Mouse (Mus musculus): ENCODE data around the gene Apoe. TPM values are rescaled to one million over a fixed set of nuclear protein-coding genes. Genes with fewer than 3 reads are reported as not detected.

Gene Apoe
- 310 and 317 TPM in 2 replicates for polyA plus RNA-seq (2012; rRNA removed)

GRCm38 (mm10) chr7:19698907-19699826, at the start of gene Apoe:
TSS of gene Apoe (minus strand) at chr7:19699188.

GRCm38 (mm10) chr7:19715239-19716054, 16.5 kb upstream of the Apoe start, which contains the start of gene Tomm40:
TSS of gene Tomm40 (minus strand) at chr7:19715438.

GRCm38 (mm10) chr7:19691873-19692865, 6.8 kb downstream of the Apoe start, which contains the start of gene Apoc1:
TSS of gene Apoc1 (minus strand) at chr7:19692660.

GRCm38 (mm10) chr7:19681202-19681694, 17.7 kb downstream of the Apoe start, which contains the start of the genes Gm44805 and Apoc4:
TSS of gene Gm44805 (minus strand) at chr7:19681423.
TSS of gene Apoc4 (minus strand) at chr7:19681479.

GRCm38 (mm10) chr7:19677872-19678271, 21.1 kb downstream of the Apoe start, which contains the start of gene Apoc2:
TSS of gene Apoc2 (minus strand) at chr7:19677941.

GRCm38 (mm10) chr7:19664955-19665841, 33.8 kb downstream of the Apoe start, which contains the start of gene Clptm1:
TSS of gene Clptm1 (minus strand) at chr7:19665033.

Other genes starting within 250 kb of the Apoe start
- gene Mark4, start 240.4 kb downstream of the Apoe start, polyA plus RNA-seq (2012; rRNA removed) = 51.1 and 55.1 TPM in 2 replicates
- 0.85 and 1.6 TPM in 2 replicates for gene Exoc3l2, start 235.9 kb downstream of the Apoe start, polyA plus RNA-seq (2012; rRNA removed)
- gene Bloc1s3, start 190.8 kb downstream of the Apoe start, polyA plus RNA-seq (2012; rRNA removed) = 9.1 and 10.5 TPM in 2 replicates
- 34.1 and 35.1 TPM in 2 replicates for gene Trappc6a, start 190.8 kb downstream of the Apoe start, polyA plus RNA-seq (2012; rRNA removed)
- gene Nkpd1, start 181.3 kb downstream of the Apoe start, polyA plus RNA-seq (2012; rRNA removed) = 0.33 and 0.34 TPM in 2 replicates
- gene Ppp1r37, start 136.1 kb downstream of the Apoe start, polyA plus RNA-seq (2012; rRNA removed) = 96.0 and 96.5 TPM in 2 replicates
- gene Zfp296, start 121.9 kb downstream of the Apoe start, polyA plus RNA-seq (2012; rRNA removed) = 0.96 and 1.3 TPM in 2 replicates
- 63.7 and 64.1 TPM in 2 replicates for gene Gemin7, start 121.6 kb downstream of the Apoe start, polyA plus RNA-seq (2012; rRNA removed)
- gene Clasrp, start 94.7 kb downstream of the Apoe start, polyA plus RNA-seq (2012; rRNA removed) = 169 and 179 TPM in 2 replicates
- gene Relb, start 69.8 kb downstream of the Apoe start, polyA plus RNA-seq (2012; rRNA removed) = 4.5 and 8.3 TPM in 2 replicates
- gene Clptm1, start 34.2 kb downstream of the Apoe start, polyA plus RNA-seq (2012; rRNA removed) = 81.5 and 83.9 TPM in 2 replicates
- 0.18 and 0.39 TPM in 2 replicates for gene Apoc2, start 21.2 kb downstream of the Apoe start, polyA plus RNA-seq (2012; rRNA removed)
- gene Gm44805, start 17.8 kb downstream of the Apoe start, polyA plus RNA-seq (2012; rRNA removed) = not detected in 2 replicates
- not detected in 2 replicates for gene Apoc4, start 17.7 kb downstream of the Apoe start, polyA plus RNA-seq (2012; rRNA removed)
- 1.4 and 1.9 TPM in 2 replicates for gene Apoc1, start 6.5 kb downstream of the Apoe start, polyA plus RNA-seq (2012; rRNA removed)
- gene Tomm40, start 16.2 kb upstream of the Apoe start, polyA plus RNA-seq (2012; rRNA removed) = 100.0 and 101 TPM in 2 replicates
- 36.1 and 40.6 TPM in 2 replicates for gene Nectin2, start 51.3 kb upstream of the Apoe start, polyA plus RNA-seq (2012; rRNA removed)
- 9.6 and 26.2 TPM in 2 replicates for gene Bcam, start 71.8 kb upstream of the Apoe start, polyA plus RNA-seq (2012; rRNA removed)
- gene Cblc, start 97.6 kb upstream of the Apoe start, polyA plus RNA-seq (2012; rRNA removed) = 0.16 and 0.75 TPM in 2 replicates
- 0.91 and 2.3 TPM in 2 replicates for gene Bcl3, start 123.6 kb upstream of the Apoe start, polyA plus RNA-seq (2012; rRNA removed)
- 10.0 and 11.8 TPM in 2 replicates for gene Gm19345, start 152.8 kb upstream of the Apoe start, polyA plus RNA-seq (2012; rRNA removed)
- 0.04 TPM in 1 of 2 replicates, not detected in the other for gene Ceacam16, start 162.1 kb upstream of the Apoe start, polyA plus RNA-seq (2012; rRNA removed)
- gene Ceacam19, start 188.8 kb upstream of the Apoe start, polyA plus RNA-seq (2012; rRNA removed) = 0.10 TPM in 1 of 2 replicates, not detected in the other
- gene Pvr, start 222.0 kb upstream of the Apoe start, polyA plus RNA-seq (2012; rRNA removed) = 8.5 and 11.6 TPM in 2 replicates